Mouse (Mus musculus) hindbrain, embryonic 15.5 days (tissue): ENCODE measurements at regions not wholly inside any gene's neighbourhood (a gene's known extent, or its start where the extent isn't known, plus 50 kb on each side); places are given as distances from the start of the nearest gene placed in this dataset.
A peak's percentile ranks its signal among the peaks of the same experiment; 100 is the strongest.

Experiments used
- ATAC-seq: fragments of 200-750 bp; cut with Nextera tagmentation; 2 replicates; pipeline ENCODE4 v1.8.0; 2017; ENCODE audit warnings: low read depth, moderate number of reproducible peaks, moderate TSS enrichment; ENCODE audit not compliant: low FRiP score
- H3K27ac ChIP-seq: fragments of 300-500 bp; sonication (generic); replicated peaks from 2 replicates; pipeline ENCODE4 v1.5.1; 2015; ENCODE audit warnings: mild to moderate bottlenecking, inconsistent platforms
- H3K27me3 ChIP-seq: fragments of 300-500 bp; sonication (generic); 2 replicates; pipeline ENCODE4 v1.6.1; 2015; ENCODE audit warnings: control low read depth, inconsistent platforms
- H3K36me3 ChIP-seq: fragments of 300-500 bp; sonication (generic); 2 replicates; pipeline ENCODE4 v1.6.1; 2015; ENCODE audit warnings: control low read depth, inconsistent platforms
- H3K4me1 ChIP-seq: fragments of 300-500 bp; sonication (generic); replicated peaks from 2 replicates; pipeline ENCODE4 v1.6.1; 2015; ENCODE audit warnings: control low read depth, inconsistent platforms
- H3K4me2 ChIP-seq: fragments of 300-500 bp; sonication (generic); 2 replicates; pipeline ENCODE4 v1.6.1; 2015; ENCODE audit warnings: moderate library complexity, mild to moderate bottlenecking, inconsistent platforms
- H3K4me3 ChIP-seq: fragments of 300-500 bp; sonication (generic); 2 replicates; pipeline ENCODE4 v1.5.1; 2015; ENCODE audit warnings: mild to moderate bottlenecking, inconsistent platforms
- H3K9ac ChIP-seq: fragments of 300-500 bp; sonication (generic); 2 replicates; pipeline ENCODE4 v1.6.1; 2015; ENCODE audit warnings: inconsistent platforms
- H3K9me3 ChIP-seq: fragments of 300-500 bp; sonication (generic); 2 replicates; pipeline ENCODE4 v1.6.1; 2016; ENCODE audit warnings: control low read depth, inconsistent platforms
- WGBS: fragments of 180-500 bp; shearing (Covaris S2); methylation state at CpG from one replicate; pipeline ENCODE4 v1.1.7; 2015; 5-methylcytosine and 5-hydroxymethylcytosine counted together

- no peak overlapping the region for H3K4me3 ChIP-seq
- H3K36me3 ChIP-seq: no peaks in the 10 kb centered on the region
- no peaks in the 10 kb centered on the region for H3K9me3 ChIP-seq
- H3K4me2 ChIP-seq: no peak overlapping the region
- H3K4me1 ChIP-seq: peaks cover 8% of the 10 kb centered on the region
- no peak for ATAC-seq
- no peak overlapping the region for H3K9ac ChIP-seq
- 17% methylated on average over 9 of the region's 9 CpGs for WGBS
- no peaks in the 10 kb centered on the region for H3K27me3 ChIP-seq
- no peak overlapping the region for H3K27ac ChIP-seq
These were observed 377.0 kb upstream of the Nr2f1 start for GRCm38 (mm10) chr13:78576300-78577296.

GRCm38 (mm10) chr13:78571093-78571492, 371.5 kb upstream of the Nr2f1 start:
- Histone ChIP-seq H3K36me3 (no peaks in the 10 kb centered on the region), H3K9ac (no peak overlapping the region), H3K4me2 (no peak overlapping the region), H3K4me1 (no peaks in the 10 kb centered on the region), H3K27me3 (no peaks in the 10 kb centered on the region), H3K9me3 (no peaks in the 10 kb centered on the region), H3K27ac (no peak overlapping the region), H3K4me3 (no peak overlapping the region)
- ATAC-seq: no peak
- 81% methylated on average over 2 of the region's 2 CpGs for WGBS

DNA sequence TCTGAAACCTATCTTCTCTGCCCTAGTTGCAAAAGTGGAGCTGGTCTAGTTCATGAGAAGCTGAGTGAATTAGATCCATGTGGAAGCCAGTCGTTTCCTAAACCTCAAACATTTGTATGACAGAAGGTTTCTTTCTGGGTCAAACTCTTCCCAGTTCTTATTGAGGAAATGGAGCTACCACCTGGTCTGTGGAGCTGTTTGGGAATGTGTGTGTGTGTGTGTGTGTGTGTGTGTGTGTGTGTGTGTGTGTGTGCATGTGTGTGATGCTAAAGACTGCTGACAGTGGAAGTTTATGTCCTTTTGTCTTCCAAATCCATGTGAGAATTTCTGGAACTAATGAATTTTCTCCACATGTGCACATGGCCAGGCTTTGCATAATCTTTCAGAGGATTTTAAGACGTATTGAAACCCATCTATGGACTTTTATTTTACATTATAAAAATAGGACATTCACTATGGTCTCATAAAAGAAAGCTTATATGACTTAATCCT, 324.9 kb upstream of the Nr2f1 start:
- Histone ChIP-seq H3K36me3 (no peaks in the 10 kb centered on the region), H3K4me1 (no peaks in the 10 kb centered on the region), H3K9ac (no peak overlapping the region), H3K4me2 (no peak overlapping the region), H3K27ac (no peak overlapping the region), H3K9me3 (no peaks in the 10 kb centered on the region), H3K4me3 (no peak overlapping the region), H3K27me3 (no peaks in the 10 kb centered on the region)
- no peak for ATAC-seq
- 50% methylated on average over 2 of the region's 2 CpGs for WGBS

GRCm38 (mm10) chr13:78520771-78521170, 321.2 kb upstream of the Nr2f1 start:
- Histone ChIP-seq H3K4me1 (no peaks in the 10 kb centered on the region), H3K27me3 (no peaks in the 10 kb centered on the region), H3K4me2 (no peak overlapping the region), H3K36me3 (no peaks in the 10 kb centered on the region), H3K4me3 (no peak overlapping the region), H3K27ac (no peak overlapping the region), H3K9me3 (no peaks in the 10 kb centered on the region), H3K9ac (no peak overlapping the region)
- 93% methylated on average over 1 of the region's 1 CpGs for WGBS
- ATAC-seq: no peak

DNA sequence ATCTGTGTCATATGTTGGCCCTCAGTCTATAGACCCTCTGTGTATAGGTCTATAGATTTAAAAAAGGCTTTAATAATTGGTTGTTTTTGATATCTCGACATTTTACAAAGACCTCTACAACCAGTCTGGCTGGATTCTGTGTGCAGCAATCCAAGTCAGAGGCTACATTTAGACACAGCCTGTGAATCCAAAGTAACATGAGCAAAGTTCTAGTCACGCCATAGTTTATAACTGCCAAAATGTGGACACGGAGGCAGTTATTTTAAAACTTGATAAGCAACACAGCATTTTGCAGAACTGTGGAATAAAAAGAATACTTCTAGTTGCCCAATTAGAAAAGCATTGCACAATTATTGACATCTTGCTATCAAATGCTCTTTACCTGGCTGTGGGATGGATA, 320.6 kb upstream of the Nr2f1 start:
- Histone ChIP-seq H3K27ac (no peak overlapping the region), H3K9me3 (no peaks in the 10 kb centered on the region), H3K4me1 (no peaks in the 10 kb centered on the region), H3K9ac (no peak overlapping the region), H3K4me3 (no peak overlapping the region), H3K27me3 (no peaks in the 10 kb centered on the region), H3K4me2 (no peak overlapping the region), H3K36me3 (no peaks in the 10 kb centered on the region)
- WGBS: 89% methylated on average over 3 of the region's 3 CpGs
- no peak for ATAC-seq

DNA sequence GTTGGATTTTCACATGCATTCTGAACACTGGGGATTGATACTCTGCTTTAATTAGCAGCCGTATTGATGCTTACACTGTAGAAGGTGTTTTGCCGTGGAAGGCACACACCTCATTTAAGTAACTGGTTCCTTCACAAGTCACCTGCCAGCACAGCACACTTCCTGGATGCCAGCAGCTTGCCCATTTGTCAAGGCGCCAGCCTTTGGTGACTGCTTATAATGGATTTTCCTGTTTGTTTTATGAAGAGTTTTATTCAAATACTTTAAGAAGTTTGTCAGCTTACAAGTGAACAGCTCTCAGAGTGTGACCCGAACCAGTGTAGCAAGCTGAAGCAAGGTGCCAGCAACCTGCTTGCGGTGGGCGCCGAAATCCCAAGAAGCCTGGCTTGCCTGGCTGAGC, 301.0 kb upstream of the Nr2f1 start:
- no peak for ATAC-seq
- 85% methylated on average over 7 of the region's 7 CpGs for WGBS
- no peak overlapping the region for H3K9ac ChIP-seq

GRCm38 (mm10) chr13:78483760-78484357, 284.3 kb upstream of the Nr2f1 start:
- no peaks in the 10 kb centered on the region for H3K27me3 ChIP-seq
- H3K9me3 ChIP-seq: no peaks in the 10 kb centered on the region
- no peak overlapping the region for H3K4me3 ChIP-seq
- H3K27ac ChIP-seq: no peak overlapping the region
- no peak overlapping the region for H3K4me2 ChIP-seq
- H3K36me3 ChIP-seq: no peaks in the 10 kb centered on the region
- no peak overlapping the region for H3K9ac ChIP-seq
- no peak for ATAC-seq
- H3K4me1 ChIP-seq: no peaks in the 10 kb centered on the region
- 88% methylated on average over 2 of the region's 2 CpGs for WGBS

More for the DNA sequence above, 301.0 kb upstream of the Nr2f1 start:
- H3K36me3 ChIP-seq: no peaks in the 10 kb centered on the region
- no peaks in the 10 kb centered on the region for H3K4me1 ChIP-seq
- no peak overlapping the region for H3K4me2 ChIP-seq
- no peaks in the 10 kb centered on the region for H3K9me3 ChIP-seq
- H3K27me3 ChIP-seq: no peaks in the 10 kb centered on the region
- no peak overlapping the region for H3K4me3 ChIP-seq
- H3K27ac ChIP-seq: no peak overlapping the region

GRCm38 (mm10) chr13:78482929-78483759, 283.6 kb upstream of the Nr2f1 start:
- Histone ChIP-seq H3K4me2 (no peak overlapping the region; the same call in 1 of the 2 replicates), H3K27me3 (no peaks in the 10 kb centered on the region), H3K27ac (no peak overlapping the region), H3K4me1 (no peaks in the 10 kb centered on the region), H3K36me3 (no peaks in the 10 kb centered on the region), H3K4me3 (no peak overlapping the region), H3K9me3 (no peaks in the 10 kb centered on the region), H3K9ac (no peak overlapping the region)
- whole genome bisulfite sequencing: 62% methylated on average over 9 of the region's 9 CpGs
- no peak for ATAC-seq

GRCm38 (mm10) chr13:78451333-78452070, 251.9 kb upstream of the Nr2f1 start:
- Histone ChIP-seq H3K27me3 (no peaks in the 10 kb centered on the region), H3K9me3 (no peaks in the 10 kb centered on the region), H3K4me3 (no peak overlapping the region), H3K36me3 (no peaks in the 10 kb centered on the region), H3K4me1 (no peaks in the 10 kb centered on the region; the same call in 1 of the 2 replicates), H3K9ac (no peak overlapping the region), H3K4me2 (no peak overlapping the region), H3K27ac (no peak overlapping the region)
- 56% methylated on average over 2 of the region's 2 CpGs for WGBS
- ATAC-seq: no peak

DNA sequence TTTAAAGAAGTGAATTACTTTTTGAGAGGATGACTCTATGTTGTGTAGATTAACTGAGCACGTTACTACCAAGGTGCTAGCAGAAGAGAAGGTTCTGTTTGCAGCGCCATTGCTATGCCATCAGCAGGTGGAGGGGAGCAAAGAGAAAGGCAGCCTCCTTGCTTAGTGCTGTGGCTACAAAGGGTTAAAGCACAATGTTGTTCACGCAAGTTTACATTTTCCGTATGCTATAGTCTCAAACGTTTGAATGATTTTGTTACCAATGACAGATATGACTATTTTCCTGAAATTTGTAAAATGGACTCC, 247.1 kb upstream of the Nr2f1 start:
- no peak overlapping the region for H3K9ac ChIP-seq
- H3K4me1 ChIP-seq: peaks cover 12% of the 10 kb centered on the region
- peak; percentile 46; the same call in 1 of the 2 replicates for ATAC-seq
- 49% methylated on average over 5 of the region's 5 CpGs for WGBS
- H3K4me2 ChIP-seq: peak overlapping the region; percentile 44
- H3K36me3 ChIP-seq: no peaks in the 10 kb centered on the region
- H3K4me3 ChIP-seq: peak overlapping the region; percentile 14
- H3K9me3 ChIP-seq: no peaks in the 10 kb centered on the region
- no peaks in the 10 kb centered on the region for H3K27me3 ChIP-seq
- no peak overlapping the region for H3K27ac ChIP-seq

DNA sequence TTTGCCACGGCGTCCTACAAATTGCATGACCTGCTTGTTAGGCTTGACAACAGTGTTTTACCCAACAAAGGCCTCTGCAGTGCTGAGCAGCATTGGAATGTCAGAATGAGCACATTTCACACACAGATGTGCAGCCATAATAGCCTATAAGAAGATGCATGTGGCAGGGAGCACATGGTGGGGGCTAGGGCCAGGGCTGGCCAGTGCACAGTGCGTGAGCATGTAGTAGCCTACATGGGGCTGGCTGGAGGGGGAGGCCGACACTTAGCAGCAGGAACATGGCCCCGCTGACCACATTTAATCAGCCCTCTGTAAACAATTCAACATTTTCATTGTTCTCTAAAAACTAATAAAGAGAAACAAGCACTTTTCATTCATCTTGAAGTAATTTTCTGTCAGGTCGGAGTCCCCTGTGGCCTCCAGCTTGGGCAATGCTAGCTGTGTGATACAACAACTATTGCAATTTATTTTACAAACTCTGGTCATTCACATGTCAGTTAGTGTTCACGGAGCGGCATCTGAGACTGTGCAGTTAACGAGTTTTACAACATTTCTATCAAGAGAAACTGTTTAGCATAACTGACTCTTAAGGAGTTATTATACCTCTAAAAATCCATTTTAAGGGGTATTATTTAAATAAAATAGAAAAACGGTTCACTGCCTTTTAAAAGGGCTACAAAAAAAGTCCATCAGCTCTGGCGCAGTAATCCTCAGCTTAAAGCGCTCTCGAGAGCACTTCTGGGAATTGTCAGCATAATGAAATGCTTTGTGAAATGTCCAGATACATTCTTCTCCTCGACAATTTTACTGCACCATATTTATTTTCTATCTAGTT, 246.6 kb upstream of the Nr2f1 start:
- Histone ChIP-seq H3K4me3 (peak overlapping the region; percentile 14), H3K36me3 (no peaks in the 10 kb centered on the region), H3K4me1 (peaks cover 12% of the 10 kb centered on the region), H3K4me2 (peak overlapping the region; percentile 44), H3K27ac (peak overlapping the region; percentile 9; the same call in 1 of the 2 replicates), H3K9ac (no peak overlapping the region), H3K9me3 (no peaks in the 10 kb centered on the region), H3K27me3 (no peaks in the 10 kb centered on the region)
- peak; percentile 82 for ATAC-seq
- 15% methylated on average over 14 of the region's 14 CpGs for WGBS
